Comparison of ENCODE assay signal across 18 mouse cellular contexts in genomic region chr3:141529599-141529998, GRCm38 (mm10).
"Had no signal": no experiment of that assay in that cellular context is flagged by ENCODE, and none has a peak within 500 bp of the region (broad histone marks: within the 10 kb centered on the region; RNA-seq: fewer than 3 reads in every experiment).

No protein-coding gene starts in this region.

- H3K9me3 ChIP-seq: liver, embryonic 13.5 days; megakaryocyte, embryonic 14.5 days; midbrain, embryonic 10.5 days; midbrain, embryonic 13.5 days; stomach, embryonic 15.5 days had no signal

- H3K4me3 ChIP-seq: liver, embryonic 13.5 days; megakaryocyte, embryonic 14.5 days; midbrain, embryonic 10.5 days; midbrain, embryonic 13.5 days; stomach, embryonic 15.5 days had no signal

- ATAC-seq: intestine, postnatal 0 days; midbrain, embryonic 13.5 days had no signal

- DNase-seq: kidney, adult 2 months; kidney, postnatal 36 days; layer of hippocampus, postnatal 36 days; left cerebral cortex, postnatal 4 days; liver, embryonic 13.5 days; lung, adult 2 months; lung, postnatal 14 days; lung, postnatal 4 days; right cerebral cortex, adult 18-20 months; right cerebral cortex, postnatal 14 days; spleen, adult 18-20 months; thymus, postnatal 25 days had no signal

- H3K27me3 ChIP-seq: liver, embryonic 13.5 days; megakaryocyte, embryonic 14.5 days; midbrain, embryonic 13.5 days; stomach, embryonic 15.5 days had no signal

- H3K4me1 ChIP-seq: liver, embryonic 13.5 days; megakaryocyte, embryonic 14.5 days; stomach, embryonic 15.5 days had no signal

- H3K36me3 ChIP-seq: liver, embryonic 13.5 days; midbrain, embryonic 10.5 days; midbrain, embryonic 13.5 days; stomach, embryonic 15.5 days had no signal

- H3K27ac ChIP-seq: kidney, postnatal 0 days; liver, embryonic 13.5 days; midbrain, embryonic 10.5 days; midbrain, embryonic 13.5 days; stomach, embryonic 15.5 days had no signal
